Mouse (Mus musculus) stomach, postnatal 0 days (tissue): ENCODE data around the gene 5730596B20Rik. TPM values are rescaled to one million over a fixed set of nuclear protein-coding genes. Genes with fewer than 3 reads are reported as not detected.

Experiments
- ATAC-seq: fragments of 200-750 bp; cut with Nextera tagmentation; 2 replicates; pipeline ENCODE4 v1.8.0; 2017; ENCODE audit not compliant: low FRiP score, low TSS enrichment
- DNase-seq: peaks from one replicate; pipeline ENCODE4 v3.0.0-alpha.2; 2016; ENCODE audit warnings: low spot score
- H3K27ac ChIP-seq: fragments of 300-500 bp; sonication (generic); replicated peaks from 2 replicates; pipeline ENCODE4 v1.5.1; 2014; ENCODE audit warnings: mild to moderate bottlenecking, control low read depth
- H3K27me3 ChIP-seq: fragments of 300-500 bp; sonication (generic); 2 replicates; pipeline ENCODE4 v1.6.1; 2014; ENCODE audit warnings: low read length; ENCODE audit not compliant: control insufficient read depth, insufficient read depth
- H3K36me3 ChIP-seq: fragments of 300-500 bp; sonication (generic); 2 replicates; pipeline ENCODE4 v1.6.1; 2014; ENCODE audit warnings: low read length, mixed read lengths; ENCODE audit not compliant: control insufficient read depth, insufficient read depth
- H3K4me1 ChIP-seq: fragments of 300-500 bp; sonication (generic); replicated peaks from 2 replicates; pipeline ENCODE4 v1.6.1; 2014; ENCODE audit warnings: antibody characterized with exemption; ENCODE audit not compliant: control insufficient read depth, insufficient read depth
- H3K4me2 ChIP-seq: fragments of 300-500 bp; sonication (generic); replicated peaks from 2 replicates; pipeline ENCODE4 v1.6.1; 2014; ENCODE audit warnings: low read depth, mild to moderate bottlenecking, control low read depth, moderate library complexity
- H3K4me3 ChIP-seq: fragments of 300-500 bp; sonication (generic); 2 replicates; pipeline ENCODE4 v1.5.1; 2014; ENCODE audit warnings: low read depth, low read length, control low read depth
- H3K9ac ChIP-seq: fragments of 300-500 bp; sonication (generic); 2 replicates; pipeline ENCODE4 v1.6.1; 2014; ENCODE audit warnings: mild to moderate bottlenecking, low read length, control low read depth, mixed read lengths
- H3K9me3 ChIP-seq: fragments of 300-500 bp; sonication (generic); 2 replicates; pipeline ENCODE4 v1.6.1; 2016; ENCODE audit warnings: low read length; ENCODE audit not compliant: control insufficient read depth
- CTCF ChIP-seq: IDR thresholded peaks from 2 replicates; pipeline ENCODE4 v1.5.1; 2016; ENCODE audit warnings: antibody characterized with exemption, low read depth, mild to moderate bottlenecking, moderate library complexity
- EP300 ChIP-seq: optimal IDR thresholded peaks from 2 replicates; pipeline ENCODE3; 2016; ENCODE audit warnings: antibody characterized with exemption
- WGBS: fragments of 180-500 bp; shearing (Covaris S2); extraction: QIAGEN DNeasy Blood & Tissue Kit; methylation state at CpG from one replicate; pipeline ENCODE4 v1.1.7; 2014; 5-methylcytosine and 5-hydroxymethylcytosine counted together
- polyA plus RNA-seq: library from polyadenylated mRNA; unstranded; fragments of >200 nt; fragmentation: Nextera tagmentation; extraction: Ambion mirVana; gene quantifications from 2 replicates; pipeline ENCODE4 v1.2.1, GENCODE M21; 2015

Gene 5730596B20Rik
- polyA plus RNA-seq, 1 experiment from 2014 or later = 0.90 TPM

GRCm38 (mm10) chr6:52217459-52217768 lies 40.1 kb downstream of the 5730596B20Rik start:
- Histone ChIP-seq H3K27ac (peak overlapping the region; percentile 58; the same call in 1 of the 2 replicates), H3K27me3 (peaks cover 37% of the 10 kb centered on the region; the same call in 1 of the 2 replicates), H3K4me3 (peak overlapping the region; percentile 43), H3K9ac (peak overlapping the region; percentile 60; the same call in 1 of the 2 replicates), H3K4me1 (no peaks in the 10 kb centered on the region), H3K4me2 (peak overlapping the region; percentile 53), H3K9me3 (no peaks in the 10 kb centered on the region), H3K36me3 (no peaks in the 10 kb centered on the region)
- TF ChIP-seq CTCF = no peak
- no peak for TF ChIP-seq EP300
- ATAC-seq (peak; percentile 58; the same call in 1 of the 2 replicates), DNase-seq (no peak)
- 0% methylated on average over 25 of the region's 25 CpGs for WGBS

DNA sequence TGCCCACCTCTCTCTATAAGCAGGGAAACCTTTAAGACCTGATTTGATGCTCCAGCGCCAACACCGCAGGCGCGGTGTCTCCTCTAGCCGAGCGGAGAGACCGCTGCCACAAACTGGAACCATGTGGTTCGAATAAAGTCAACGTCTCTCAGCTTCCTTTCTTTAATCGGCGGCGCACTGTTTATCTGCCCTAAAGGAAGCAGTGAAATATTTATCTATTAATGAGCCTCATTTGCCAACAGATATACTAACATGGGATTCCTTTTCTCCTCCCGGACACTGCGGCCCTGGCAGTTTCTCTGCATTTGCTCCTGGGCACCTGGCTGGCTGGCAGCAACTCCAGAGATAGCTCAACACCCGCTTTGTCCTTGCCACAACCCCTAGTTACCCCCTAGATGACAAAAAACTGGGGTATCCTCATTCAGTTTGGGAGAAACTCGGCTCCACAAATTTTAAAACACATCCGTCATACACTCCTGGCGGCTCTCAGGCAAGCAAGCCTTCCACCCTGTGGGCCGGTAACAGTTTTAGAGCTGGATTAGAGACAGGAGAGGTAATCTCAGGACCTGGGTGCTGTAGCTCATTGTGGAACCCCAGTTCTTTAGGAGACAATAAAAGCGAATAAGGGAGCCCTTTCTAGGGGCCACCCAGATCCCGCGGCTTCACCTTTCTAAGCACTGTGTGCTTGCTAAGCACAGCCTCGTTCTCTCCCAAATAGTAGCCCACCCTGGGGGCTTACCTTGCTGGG lies 40.8 kb downstream of the 5730596B20Rik start:
- H3K9me3 ChIP-seq = no peaks in the 10 kb centered on the region
- peak overlapping the region; percentile 43 for H3K4me3 ChIP-seq
- H3K4me2 ChIP-seq = peak overlapping the region; percentile 53
- no peaks in the 10 kb centered on the region for H3K4me1 ChIP-seq
- H3K27me3 ChIP-seq = peaks cover 37% of the 10 kb centered on the region; the same call in 1 of the 2 replicates
- peak overlapping the region; percentile 58; the same call in 1 of the 2 replicates for H3K27ac ChIP-seq
- WGBS = 14% methylated on average over 23 of the region's 23 CpGs
- no peak for TF ChIP-seq CTCF
- no peak for TF ChIP-seq EP300
- no peaks in the 10 kb centered on the region for H3K36me3 ChIP-seq
- H3K9ac ChIP-seq = peak overlapping the region; percentile 60; the same call in 1 of the 2 replicates
- ATAC-seq (no peak), DNase-seq (no peak)

- peak overlapping the region; percentile 36; the same call in 1 of the 2 replicates for H3K4me2 ChIP-seq
- 24% methylated on average over 14 of the region's 14 CpGs for WGBS
- no peak overlapping the region for H3K4me3 ChIP-seq
- H3K9ac ChIP-seq = no peak overlapping the region
- TF ChIP-seq EP300 (no peak), CTCF (no peak)
- DNase-seq = no peak
- no peak for ATAC-seq
- H3K27me3 ChIP-seq = peaks cover 40% of the 10 kb centered on the region; the same call in 1 of the 2 replicates
- no peaks in the 10 kb centered on the region for H3K36me3 ChIP-seq
- no peaks in the 10 kb centered on the region for H3K4me1 ChIP-seq
- no peak overlapping the region for H3K27ac ChIP-seq
- no peaks in the 10 kb centered on the region for H3K9me3 ChIP-seq
Observed at GRCm38 (mm10) chr6:52218643-52219215, 41.4 kb downstream of the 5730596B20Rik start.

- no peaks in the 10 kb centered on the region for H3K9me3 ChIP-seq
- H3K27ac ChIP-seq = no peak overlapping the region
- no peak overlapping the region for H3K4me2 ChIP-seq
- TF ChIP-seq EP300 (no peak), CTCF (no peak)
- 51% methylated on average over 9 of the region's 9 CpGs for WGBS
- no peak overlapping the region for H3K9ac ChIP-seq
- 0 out of 2 replicates have a peak overlapping the region, but pooled peaks have one; percentile 58 for H3K4me3 ChIP-seq
- no peak for DNase-seq
- no peak for ATAC-seq
- H3K4me1 ChIP-seq = no peaks in the 10 kb centered on the region
- H3K27me3 ChIP-seq = peaks cover 37% of the 10 kb centered on the region; the same call in 1 of the 2 replicates
- no peaks in the 10 kb centered on the region for H3K36me3 ChIP-seq
Observed at GRCm38 (mm10) chr6:52219234-52219942, 42.1 kb downstream of the 5730596B20Rik start.

GRCm38 (mm10) chr6:52220003-52220864 lies 42.9 kb downstream of the 5730596B20Rik start:
- Histone ChIP-seq H3K4me3 (peak overlapping the region; percentile 58), H3K27me3 (peaks cover 32% of the 10 kb centered on the region; the same call in 1 of the 2 replicates), H3K36me3 (no peaks in the 10 kb centered on the region), H3K4me1 (no peaks in the 10 kb centered on the region), H3K9ac (no peak overlapping the region), H3K9me3 (no peaks in the 10 kb centered on the region), H3K27ac (peak overlapping the region; percentile 36; the same call in 1 of the 2 replicates), H3K4me2 (peak overlapping the region; percentile 88)
- DNase-seq (no peak), ATAC-seq (no peak)
- TF ChIP-seq EP300 (no peak), CTCF (no peak)
- WGBS = 46% methylated on average over 32 of the region's 32 CpGs
